Mouse (Mus musculus) macrophage (primary cell): ENCODE measurements around the gene Lamtor3. TPM values are rescaled to one million over a fixed set of nuclear protein-coding genes. Genes with fewer than 3 reads are reported as not detected.
"Not testable (repeated sequence)": the region's sequence is repeated elsewhere in the genome, so short reads cannot be mapped to it uniquely, and the experiment has no call there.

Source experiments
- H3K27ac ChIP-seq: fragments of 350-480 bp; formaldehyde crosslinking; 2 replicates; pipeline ENCODE4 v1.9.0; 2021
- H3K36me3 ChIP-seq: fragments of 350-480 bp; formaldehyde crosslinking; 2 replicates; pipeline ENCODE4 v1.9.0; 2021; ENCODE audit errors: inconsistent target
- H3K4me3 ChIP-seq: fragments of 350-480 bp; formaldehyde crosslinking; 2 replicates; pipeline ENCODE4 v1.9.0; 2021; ENCODE audit errors: inconsistent target
- H3K79me2 ChIP-seq: fragments of 350-480 bp; formaldehyde crosslinking; 2 replicates; pipeline ENCODE4 v1.9.0; 2021; ENCODE audit errors: inconsistent target
- WGBS: methylation state at CpG from one replicate; pipeline ENCODE4 v1.1.7; 2026; ENCODE audit warnings: inconsistent platforms; ENCODE audit not compliant: missing documents; 5-methylcytosine and 5-hydroxymethylcytosine counted together
- polyA plus RNA-seq: library from polyadenylated mRNA; stranded (reverse); fragments of 250-400 nt; gene quantifications from 3 replicates; pipeline ENCODE4 v1.2.4, GENCODE M21; 2018; ENCODE audit warnings: inconsistent platforms

Lamtor3 gene
- polyA plus RNA-seq, 1 experiment from 2014 or later = 168 TPM

- H3K27ac ChIP-seq = no peak overlapping the region
- 69% methylated on average over 2 of the region's 2 CpGs for WGBS
Observed at GRCm38 (mm10) chr3:137913093-137913492, 5.2 kb upstream of the Lamtor3 start.

GRCm38 (mm10) chr3:137914567-137914966, 3.7 kb upstream of the Lamtor3 start:
- H3K36me3 ChIP-seq = 0 out of 2 replicates have a peak, but pooled peaks cover 13% of the 10 kb centered on the region
- whole genome bisulfite sequencing = no CpG with 5 or more reads among the region's 1 CpGs
- H3K79me2 ChIP-seq = peaks cover 10% of the 10 kb centered on the region
- not testable (repeated sequence) for H3K4me3 ChIP-seq, H3K27ac ChIP-seq

More at GRCm38 (mm10) chr3:137913093-137913492, 5.2 kb upstream of the Lamtor3 start:
- H3K4me3 ChIP-seq = no peak overlapping the region
- H3K36me3 ChIP-seq = peaks cover 18% of the 10 kb centered on the region; the same call in 1 of the 2 replicates
- no peaks in the 10 kb centered on the region for H3K79me2 ChIP-seq

- Histone ChIP-seq H3K4me3 (peak overlapping the region; percentile 94), H3K36me3 (no peaks in the 10 kb centered on the region), H3K79me2 (peaks cover 42% of the 10 kb centered on the region), H3K27ac (peak overlapping the region; percentile 13; the same call in 1 of the 2 replicates)
- 50% methylated on average over 12 of the region's 12 CpGs for WGBS
Observed at GRCm38 (mm10) chr3:137917694-137918171, 573 bp upstream of the Lamtor3 start.

GRCm38 (mm10) chr3:137918932-137919311, 616 bp downstream of the Lamtor3 start:
- Histone ChIP-seq H3K27ac (peak overlapping the region; percentile 90), H3K4me3 (peak overlapping the region; percentile 94), H3K79me2 (peaks cover 54% of the 10 kb centered on the region), H3K36me3 (peaks cover 7% of the 10 kb centered on the region; the same call in 1 of the 2 replicates)
- WGBS = 22% methylated on average over 6 of the region's 6 CpGs

- H3K36me3 ChIP-seq = peaks cover 11% of the 10 kb centered on the region; the same call in 1 of the 2 replicates
- peaks cover 59% of the 10 kb centered on the region for H3K79me2 ChIP-seq
- H3K27ac ChIP-seq = peak overlapping the region; percentile 90
- peak overlapping the region; percentile 94 for H3K4me3 ChIP-seq
- 94% methylated on average over 7 of the region's 7 CpGs for WGBS
Observed at GRCm38 (mm10) chr3:137919398-137919797, 1.1 kb downstream of the Lamtor3 start.

- Histone ChIP-seq H3K79me2 (peaks cover 71% of the 10 kb centered on the region), H3K36me3 (peaks cover 21% of the 10 kb centered on the region), H3K4me3 (no peak overlapping the region), H3K27ac (no peak overlapping the region)
- 91% methylated on average over 4 of the region's 4 CpGs for WGBS
Observed at GRCm38 (mm10) chr3:137920594-137920993, 2.3 kb downstream of the Lamtor3 start.

- WGBS = 92% methylated on average over 4 of the region's 4 CpGs
- peaks cover 56% of the 10 kb centered on the region for H3K79me2 ChIP-seq
- no peak overlapping the region for H3K4me3 ChIP-seq
- H3K36me3 ChIP-seq = peaks cover 75% of the 10 kb centered on the region
- no peak overlapping the region for H3K27ac ChIP-seq
Observed at GRCm38 (mm10) chr3:137927010-137927409, 8.7 kb downstream of the Lamtor3 start.

- Histone ChIP-seq H3K79me2 (peaks cover 27% of the 10 kb centered on the region), H3K27ac (no peak overlapping the region), H3K36me3 (peaks cover 73% of the 10 kb centered on the region), H3K4me3 (no peak overlapping the region)
- 81% methylated on average over 3 of the region's 3 CpGs for WGBS
Observed at GRCm38 (mm10) chr3:137929940-137930339, 11.6 kb downstream of the Lamtor3 start.

GRCm38 (mm10) chr3:137932748-137933147, 14.4 kb downstream of the Lamtor3 start:
- 87% methylated on average over 7 of the region's 7 CpGs for WGBS
- H3K36me3 ChIP-seq = peaks cover 53% of the 10 kb centered on the region

GRCm38 (mm10) chr3:137933986-137934385, 15.7 kb downstream of the Lamtor3 start:
- Histone ChIP-seq H3K4me3 (no peak overlapping the region), H3K27ac (no peak overlapping the region), H3K79me2 (no peaks in the 10 kb centered on the region), H3K36me3 (peaks cover 43% of the 10 kb centered on the region)
- 88% methylated on average over 3 of the region's 3 CpGs for WGBS

More at GRCm38 (mm10) chr3:137932748-137933147, 14.4 kb downstream of the Lamtor3 start:
- Histone ChIP-seq H3K4me3 (no peak overlapping the region), H3K27ac (no peak overlapping the region), H3K79me2 (no peaks in the 10 kb centered on the region)

GRCm38 (mm10) chr3:137935570-137936525, 17.5 kb downstream of the Lamtor3 start:
- 75% methylated on average over 5 of the region's 5 CpGs for WGBS
- no peaks in the 10 kb centered on the region for H3K79me2 ChIP-seq
- H3K27ac ChIP-seq = no peak overlapping the region
- H3K4me3 ChIP-seq = no peak overlapping the region
- peaks cover 25% of the 10 kb centered on the region for H3K36me3 ChIP-seq

GRCm38 (mm10) chr3:137936541-137936940, 18.2 kb downstream of the Lamtor3 start:
- 88% methylated on average over 6 of the region's 6 CpGs for WGBS

GRCm38 (mm10) chr3:137938608-137939007, 20.3 kb downstream of the Lamtor3 start:
- H3K36me3 ChIP-seq = peaks cover 8% of the 10 kb centered on the region
- no peak overlapping the region for H3K4me3 ChIP-seq
- 86% methylated on average over 6 of the region's 6 CpGs for WGBS
- no peak overlapping the region for H3K27ac ChIP-seq
- no peaks in the 10 kb centered on the region; the same call in 1 of the 2 replicates for H3K79me2 ChIP-seq

More at GRCm38 (mm10) chr3:137936541-137936940, 18.2 kb downstream of the Lamtor3 start:
- no peak overlapping the region for H3K27ac ChIP-seq
- no peaks in the 10 kb centered on the region for H3K79me2 ChIP-seq
- no peak overlapping the region for H3K4me3 ChIP-seq
- peaks cover 21% of the 10 kb centered on the region for H3K36me3 ChIP-seq

- Histone ChIP-seq H3K79me2 (peaks cover 8% of the 10 kb centered on the region; the same call in 1 of the 2 replicates), H3K27ac (no peak overlapping the region), H3K4me3 (no peak overlapping the region), H3K36me3 (peaks cover 8% of the 10 kb centered on the region)
- WGBS = 89% methylated on average over 4 of the region's 4 CpGs
Observed at GRCm38 (mm10) chr3:137940757-137941156, 22.5 kb downstream of the Lamtor3 start.

- Histone ChIP-seq H3K36me3 (peaks cover 8% of the 10 kb centered on the region), H3K79me2 (peaks cover 8% of the 10 kb centered on the region; the same call in 1 of the 2 replicates), H3K4me3 (no peak overlapping the region), H3K27ac (no peak overlapping the region)
Observed at GRCm38 (mm10) chr3:137941555-137941954, 23.2 kb downstream of the Lamtor3 start.
